Mouse (Mus musculus) cerebellum, postnatal 14 days (tissue): ENCODE data around the gene Nkapd1.
A peak's percentile ranks its signal among the peaks of the same experiment; 100 is the strongest.
"Not testable (repeated sequence)": the region's sequence is repeated elsewhere in the genome, so short reads cannot be mapped to it uniquely, and the experiment has no call there.

Experiments
- DNase-seq, 2 experiments: peaks; one replicate each; pipeline ENCODE4 v3.0.0; 2021; ENCODE audit warnings: mixed read lengths in 2 of 2

Nkapd1 gene

DNA sequence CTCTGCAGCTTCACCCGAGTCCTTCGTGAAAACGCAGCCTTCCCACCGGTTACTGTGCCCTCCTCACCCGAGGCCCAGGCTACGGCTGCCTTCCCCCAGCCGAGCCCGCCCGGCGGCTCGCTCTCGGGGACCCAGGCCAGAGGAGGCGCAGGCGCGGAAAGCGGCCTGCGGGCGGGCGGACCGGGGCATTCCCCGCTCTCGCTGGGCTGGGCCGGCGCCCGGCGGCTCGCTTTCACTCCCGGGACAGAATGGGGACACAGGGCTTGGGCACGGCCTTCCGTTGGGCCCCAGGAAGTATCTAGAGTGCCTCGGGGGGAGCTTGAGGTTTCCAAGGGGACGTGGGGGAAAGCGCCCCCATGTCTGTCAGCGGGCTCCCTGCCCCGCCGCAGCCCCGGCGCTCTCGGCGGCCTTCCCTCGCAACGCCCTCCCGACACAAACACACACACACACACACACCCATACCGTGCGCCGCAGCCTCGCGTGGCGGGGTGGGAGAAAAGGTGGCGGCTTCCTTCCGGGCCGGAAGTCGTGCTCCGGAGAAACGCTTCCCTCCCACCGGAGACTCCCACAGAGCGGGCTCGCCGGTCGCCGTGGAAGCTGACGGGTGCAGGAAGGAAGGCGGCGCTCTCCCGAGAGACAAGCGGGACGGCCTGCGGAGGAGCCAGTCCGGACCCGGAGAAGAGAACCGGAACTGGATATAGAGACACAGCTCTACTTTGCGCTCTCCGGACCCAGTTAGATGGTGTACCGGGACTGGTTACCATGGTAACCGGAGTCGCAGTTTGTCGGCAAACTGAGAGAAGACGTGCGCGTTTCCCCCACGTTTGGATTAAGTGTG, at the start of gene Nkapd1, which contains the start of gene Pih1d2:
Nkapd1 (minus strand) TSS at position 699 of the 838 bp plus-strand sequence.
Pih1d2 (plus strand) TSS at position 556 of the 838 bp plus-strand sequence.
- peak; percentile 93 to 96 for DNase-seq

DNA sequence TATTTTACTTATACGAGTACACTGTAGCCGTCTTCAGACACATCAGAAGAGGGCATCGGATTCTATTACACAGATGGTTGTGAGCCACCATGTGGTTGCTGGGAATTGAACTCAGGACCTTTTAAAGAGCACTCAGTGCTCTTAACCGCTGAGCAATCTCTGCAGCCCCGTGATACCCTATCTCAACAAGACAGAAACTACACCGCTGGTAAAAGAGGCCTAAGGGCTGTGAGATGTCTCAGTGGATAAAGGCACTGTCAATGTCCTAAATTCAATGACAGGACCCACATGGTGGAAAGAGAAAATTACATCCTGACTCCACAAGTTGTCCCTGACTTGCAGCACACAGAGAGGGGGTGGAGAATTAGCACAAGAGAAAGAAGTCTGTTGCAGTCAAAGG, 49.2 kb upstream of the Nkapd1 start:
- no peak for DNase-seq

DNA sequence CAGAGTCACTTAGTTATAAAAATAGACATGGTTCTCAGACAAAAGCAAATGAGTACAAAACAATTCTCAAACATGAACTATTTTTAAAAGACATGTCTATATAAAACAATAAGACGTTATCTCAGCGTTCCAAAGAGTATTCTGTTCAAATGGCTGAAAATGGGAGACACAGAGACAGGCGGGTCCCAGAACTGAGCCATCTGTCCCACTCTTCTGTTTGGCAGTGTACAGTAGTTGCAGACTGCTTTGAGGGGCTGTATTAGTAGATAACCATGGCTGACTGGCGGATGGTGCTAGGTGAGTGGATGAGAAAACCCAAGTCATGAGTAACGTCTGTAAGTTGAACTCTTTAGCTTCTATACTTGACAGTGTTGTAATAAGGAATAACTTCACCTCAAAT, 47.6 kb upstream of the Nkapd1 start:
- no peak for DNase-seq

DNA sequence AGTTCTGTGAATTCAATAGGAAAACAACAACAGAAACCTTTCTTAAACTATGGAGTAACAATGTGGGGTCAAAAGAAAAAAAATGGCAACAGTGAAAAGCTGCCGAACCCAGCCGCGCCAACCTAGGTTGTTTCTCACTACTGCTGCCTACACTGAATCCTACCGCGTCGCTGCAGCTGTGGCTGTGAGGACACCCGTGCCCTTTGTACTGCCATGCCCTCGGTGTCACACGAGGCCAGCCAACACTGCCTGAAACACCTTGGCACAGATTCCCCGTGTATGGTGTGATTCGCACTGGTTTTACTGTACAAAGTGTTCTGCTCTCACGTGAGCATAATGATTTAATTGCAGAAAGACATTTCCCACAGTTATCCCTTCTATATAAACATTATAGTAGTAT, 43.2 kb upstream of the Nkapd1 start:
- DNase-seq, result peak; percentile 28 to 38

DNA sequence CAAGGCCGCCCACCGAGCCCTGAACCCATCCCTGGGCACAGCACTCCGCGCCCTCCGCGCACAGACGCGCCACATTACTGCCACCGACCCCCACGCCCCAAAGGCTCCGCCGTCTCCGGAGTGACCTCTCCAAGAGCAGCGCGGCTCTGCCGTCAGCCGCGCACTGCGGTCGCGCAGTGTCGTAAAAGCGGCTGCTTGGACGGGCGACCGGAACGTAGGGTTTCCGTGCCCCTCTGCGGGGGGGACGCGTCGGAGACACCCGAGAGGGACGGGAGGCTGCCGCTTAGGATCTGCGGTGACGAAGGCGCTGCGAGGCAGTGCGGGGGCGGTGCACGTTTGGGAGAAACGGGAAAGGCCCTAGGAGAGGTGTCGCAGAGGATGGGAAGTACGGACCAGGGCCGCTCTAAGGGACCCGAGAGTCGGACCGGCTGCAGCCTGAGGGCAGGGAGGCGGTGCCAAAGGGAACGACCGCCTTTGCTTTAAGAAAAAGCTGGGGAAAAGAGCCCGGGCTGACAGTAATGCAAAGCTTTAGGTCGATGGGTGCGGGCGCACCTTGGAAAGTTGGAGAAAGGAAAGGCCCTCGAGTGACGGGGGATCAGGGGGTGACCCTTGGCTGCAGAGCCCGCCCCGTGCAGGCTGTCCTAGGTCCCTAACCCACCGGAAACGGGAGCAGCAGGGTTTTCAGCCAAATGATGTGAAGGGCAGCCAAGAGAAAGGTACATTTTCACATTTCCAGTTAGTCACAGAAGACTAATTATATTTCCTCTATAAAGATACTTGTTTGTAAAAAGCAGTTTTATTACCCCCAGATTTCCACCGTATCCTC, 42.3 kb upstream of the Nkapd1 start, which contains the start of gene Dlat:
Dlat (minus strand) TSS at position 389 of the 826 bp plus-strand sequence.
- DNase-seq, result peak; percentile 92 to 93

DNA sequence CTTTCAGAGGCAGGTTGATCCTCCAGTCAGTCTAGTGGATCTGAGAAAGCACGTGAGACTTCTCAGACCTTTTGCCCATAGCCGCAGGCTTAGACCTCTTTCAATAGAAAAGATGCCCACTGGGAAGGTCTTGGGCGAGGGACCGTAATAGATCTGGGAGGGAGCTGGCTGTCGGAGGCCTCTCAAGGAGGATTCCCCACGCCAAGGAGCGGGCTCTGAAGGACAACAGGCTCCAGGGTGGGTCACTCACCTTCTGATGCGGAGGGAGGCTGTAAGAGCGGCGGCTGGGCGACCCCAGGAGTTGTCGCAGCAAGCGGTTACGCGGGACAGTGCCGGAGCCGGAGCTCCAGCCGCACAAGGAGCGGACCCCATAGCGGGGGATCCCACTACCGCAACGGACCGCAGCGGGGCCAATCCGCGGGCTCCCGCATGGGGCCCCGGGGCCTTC, 41.7 kb upstream of the Nkapd1 start:
- no peak for DNase-seq

DNA sequence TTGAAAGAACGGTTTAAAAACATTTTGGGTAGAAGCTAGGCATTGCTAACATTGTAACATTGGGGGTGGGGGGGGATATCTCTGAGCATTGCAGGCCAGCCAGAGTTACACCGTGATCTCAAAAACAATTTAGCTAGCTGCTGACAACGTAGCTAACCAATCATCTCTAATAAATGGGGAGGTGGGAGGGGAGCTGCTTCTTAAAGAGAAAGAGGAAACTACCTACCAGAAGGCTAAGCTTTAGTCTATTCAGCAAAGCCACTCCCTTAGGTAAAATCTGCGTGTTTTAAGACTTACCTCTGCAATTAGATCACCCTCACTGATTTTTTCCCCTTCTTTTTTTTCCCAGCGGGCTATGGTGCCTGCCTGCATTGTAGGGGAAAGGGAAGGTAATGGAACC, 41.1 kb upstream of the Nkapd1 start:
- DNase-seq, result no peak

DNA sequence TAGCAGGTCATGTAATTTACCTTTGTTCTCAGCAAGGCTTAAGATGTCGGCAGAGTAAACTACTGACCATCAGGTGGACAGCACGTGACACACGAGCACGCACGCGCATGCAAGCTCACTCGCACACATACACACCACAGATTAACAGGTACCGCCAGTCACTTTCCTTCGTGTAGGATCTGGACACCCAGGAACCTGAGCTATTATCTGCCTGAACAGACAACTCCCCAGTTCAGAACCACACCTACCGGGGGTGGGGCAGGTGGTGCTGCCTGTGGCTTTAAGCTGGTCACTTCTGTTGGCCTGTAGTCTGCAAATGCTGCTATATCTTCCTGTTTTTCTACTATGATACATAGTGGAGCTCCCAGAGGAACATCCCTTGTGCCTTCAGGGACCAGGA, 33.2 kb upstream of the Nkapd1 start:
- no peak for DNase-seq

DNA sequence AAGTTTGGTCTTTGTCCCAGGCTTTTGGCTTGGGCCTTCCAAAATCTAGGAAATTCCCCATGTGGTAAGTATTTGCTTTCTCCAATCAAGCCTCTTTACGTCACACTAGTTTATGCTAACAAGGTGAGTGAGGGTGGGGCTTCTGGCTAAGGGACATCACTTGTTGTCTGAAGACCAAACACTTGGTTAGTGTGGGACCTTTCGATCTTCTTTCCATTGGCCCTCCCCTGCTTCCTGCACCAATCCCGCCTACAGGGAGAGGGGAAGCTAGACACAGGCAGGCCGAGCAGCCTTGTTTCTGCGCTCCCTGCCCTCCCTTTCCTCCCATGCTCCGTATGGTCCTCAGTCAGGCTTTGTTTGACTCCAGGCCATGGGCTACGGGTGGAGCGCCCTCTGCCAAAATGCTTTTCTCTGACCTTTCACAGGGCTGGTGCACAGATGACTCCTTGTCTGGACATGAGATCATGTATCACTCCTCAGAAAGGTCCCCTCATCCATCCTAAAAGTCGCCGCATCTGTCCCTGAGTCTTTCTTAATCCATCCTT, 29.6 kb upstream of the Nkapd1 start:
- DNase-seq, result no peak

DNA sequence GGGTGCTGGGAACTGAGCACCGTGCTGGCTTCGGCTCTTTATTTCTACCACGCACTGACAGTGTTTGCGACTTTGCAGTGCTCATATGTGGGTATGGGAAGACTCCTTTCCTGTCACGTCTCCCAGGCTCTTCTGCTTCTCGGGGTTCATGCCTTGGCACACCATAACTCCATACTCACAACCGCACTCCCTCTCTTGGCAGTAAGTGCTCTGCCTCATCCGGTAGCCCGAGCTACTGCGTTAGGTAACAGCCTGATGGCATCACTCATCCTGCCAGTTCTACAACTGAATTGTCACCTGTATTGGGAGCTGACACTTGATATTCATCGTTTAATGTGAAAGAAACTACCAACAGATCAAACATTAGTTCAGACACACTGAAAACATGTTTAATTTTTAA, 17.0 kb upstream of the Nkapd1 start:
- no peak for DNase-seq

DNA sequence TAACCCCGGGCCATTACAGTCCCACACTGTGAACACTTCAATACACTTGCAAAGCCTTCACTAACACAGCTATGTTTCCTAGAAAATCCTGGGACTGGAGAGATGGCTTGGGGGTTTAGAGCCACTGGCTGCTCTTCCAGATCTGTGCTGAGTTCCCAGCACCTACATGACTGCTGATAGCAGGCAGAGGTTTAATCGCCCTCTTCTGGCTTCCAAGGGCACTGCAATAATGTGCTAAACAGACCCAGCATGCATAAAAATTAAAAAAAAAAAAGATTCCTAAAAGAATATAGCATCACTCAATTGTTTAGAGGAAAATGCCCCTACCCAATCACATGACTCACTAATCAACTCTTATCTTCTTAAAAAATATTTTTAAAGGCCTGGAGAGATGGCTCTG, 15.8 kb upstream of the Nkapd1 start:
- DNase-seq, result no peak

DNA sequence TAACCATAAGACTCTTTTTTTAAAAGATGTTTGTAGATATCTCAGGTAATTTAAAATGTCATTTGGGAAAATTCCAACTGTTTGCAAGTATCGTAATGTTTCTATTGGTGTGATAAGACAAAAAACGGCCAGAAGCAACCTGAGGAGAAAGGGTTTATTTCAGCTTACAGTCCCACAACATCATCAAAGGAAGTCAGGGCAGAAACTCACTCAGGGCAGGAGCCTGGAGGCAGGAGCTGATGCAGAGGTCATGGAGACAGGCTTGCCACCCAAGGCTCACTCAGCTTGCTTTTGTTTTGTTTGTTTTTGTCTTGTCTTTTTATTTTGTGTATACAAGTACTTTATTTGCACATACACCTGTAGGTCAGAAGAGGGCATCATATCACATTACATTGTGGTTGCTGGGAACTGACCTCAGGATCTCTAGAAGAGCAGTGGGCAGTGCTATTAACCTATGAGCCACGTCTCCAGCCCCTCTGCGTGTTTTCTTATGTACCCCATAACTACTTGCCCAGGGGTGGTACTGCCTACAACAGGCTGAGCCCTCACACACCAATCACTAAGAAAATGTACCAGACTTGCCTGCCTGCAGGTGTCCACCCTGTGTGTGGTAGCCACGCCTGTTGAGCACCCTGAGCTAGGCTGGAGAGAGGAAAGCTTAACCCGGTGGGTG, 14.9 kb upstream of the Nkapd1 start:
- no peak for DNase-seq

DNA sequence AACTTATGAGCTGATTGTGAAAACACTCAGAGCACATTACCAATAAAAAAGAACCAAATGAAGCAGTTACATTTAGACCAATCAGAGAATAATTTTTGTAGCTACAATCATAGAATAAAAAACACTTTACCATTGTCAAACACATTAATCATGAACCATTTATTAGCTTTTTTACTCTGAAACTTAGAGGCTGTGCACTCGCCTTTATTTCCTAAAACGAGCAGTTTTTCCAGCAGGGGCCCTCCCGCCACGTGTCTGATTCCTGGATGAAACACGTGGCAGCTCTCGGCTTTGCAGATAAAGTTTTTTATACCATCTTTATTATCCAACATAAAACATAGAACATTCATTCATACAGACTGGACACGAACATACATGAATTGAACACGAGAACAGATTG, 13.6 kb upstream of the Nkapd1 start:
- DNase-seq, result not testable (repeated sequence)

DNA sequence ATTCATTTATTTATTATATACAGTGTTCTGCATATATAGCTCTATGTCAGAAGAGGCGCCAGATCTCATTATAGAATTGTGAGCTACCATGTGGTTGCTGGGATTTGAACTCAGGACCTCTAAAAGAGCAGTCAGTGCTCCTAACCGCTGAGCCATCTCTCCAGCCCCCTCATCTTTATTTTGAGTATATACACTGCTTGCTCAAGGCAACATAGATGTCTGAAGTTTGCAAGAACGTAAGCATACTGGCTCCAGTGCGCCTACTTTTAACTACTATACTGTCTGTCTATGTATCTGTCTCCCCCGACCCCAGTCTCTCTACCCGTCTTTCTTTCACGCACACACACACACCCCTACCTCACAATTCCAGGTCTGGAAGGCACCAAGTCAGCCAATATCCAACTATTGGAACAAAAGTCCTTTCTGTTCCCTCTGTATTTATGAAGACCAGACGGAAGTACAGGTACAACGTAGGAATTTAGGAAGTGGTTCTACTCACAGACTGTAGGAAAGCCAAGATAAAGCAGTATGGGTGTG, 598 bp upstream of the Nkapd1 start:
- no peak for DNase-seq

DNA sequence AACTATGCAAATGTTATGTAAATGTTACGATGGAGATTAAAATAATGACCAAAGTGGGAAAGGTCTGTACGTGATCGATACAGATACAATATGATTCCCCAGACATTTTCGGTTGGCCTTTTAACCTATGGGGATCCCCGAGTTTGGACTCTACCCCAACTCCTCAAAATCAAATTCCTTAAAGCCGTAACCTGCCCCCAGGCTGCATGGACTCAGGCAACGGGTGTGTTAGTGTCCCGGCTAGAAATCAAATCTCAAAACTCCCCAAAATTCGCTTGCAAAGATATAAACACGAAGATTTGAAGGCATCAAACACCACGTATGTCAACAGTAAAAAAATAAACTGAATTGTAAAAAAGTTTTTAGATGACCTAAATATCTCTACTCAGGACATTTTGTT, 1.1 kb downstream of the Nkapd1 start:
- no peak for DNase-seq

DNA sequence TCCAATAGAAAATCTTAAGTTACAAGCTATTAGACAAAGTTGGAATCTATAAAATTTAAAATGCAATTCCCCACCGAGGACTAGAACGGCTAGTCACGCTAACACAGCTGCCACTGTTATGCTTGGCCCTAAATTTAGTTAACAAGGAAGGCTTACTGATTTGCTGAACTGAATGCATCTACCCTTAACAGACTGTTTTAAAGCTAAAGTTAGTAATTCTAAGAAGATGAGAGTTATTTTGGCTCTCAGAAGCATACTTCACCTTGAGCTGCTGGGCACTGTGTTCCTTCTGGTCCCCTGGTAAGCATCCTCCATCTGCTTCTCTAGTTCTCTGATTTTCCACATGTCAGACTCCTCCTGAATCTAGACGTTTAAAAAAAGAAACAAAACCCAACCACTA, 5.1 kb downstream of the Nkapd1 start:
- no peak for DNase-seq

DNA sequence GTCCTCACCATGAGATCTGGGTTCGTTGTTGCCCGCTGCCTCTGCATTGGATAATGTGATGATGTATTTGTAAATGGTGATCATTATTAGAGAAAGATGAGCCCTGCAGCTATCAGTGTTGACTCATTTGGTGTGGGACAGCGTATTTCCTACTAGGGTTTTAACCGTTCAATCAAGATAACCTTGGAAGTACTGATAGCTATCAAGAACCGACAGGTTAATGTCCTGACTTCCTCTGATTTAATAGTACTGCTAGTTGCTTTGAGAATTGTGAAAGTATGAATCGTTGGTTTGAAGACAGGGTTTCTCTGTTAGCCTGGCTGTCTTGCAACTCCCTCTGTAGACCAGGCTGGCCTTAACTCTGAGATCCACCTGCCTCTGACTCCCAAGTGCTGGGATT, 12.9 kb downstream of the Nkapd1 start:
- no peak for DNase-seq

DNA sequence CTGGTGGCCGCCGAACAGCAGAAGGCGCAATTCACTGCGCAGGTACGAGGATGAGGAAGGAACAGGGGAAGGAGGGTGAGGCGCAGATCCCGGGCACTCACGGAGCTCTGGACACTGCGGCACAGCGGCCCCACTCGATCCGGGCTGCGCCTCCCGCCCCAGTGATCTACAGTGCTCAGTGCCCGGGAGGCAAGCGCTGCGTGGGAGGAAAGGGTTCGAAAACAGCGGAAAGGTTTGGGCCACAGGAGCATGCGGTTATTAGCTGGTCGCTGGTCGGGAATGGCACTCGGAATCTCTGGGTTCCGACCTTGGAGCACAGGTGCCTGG, 13.3 kb downstream of the Nkapd1 start:
- no peak for DNase-seq

DNA sequence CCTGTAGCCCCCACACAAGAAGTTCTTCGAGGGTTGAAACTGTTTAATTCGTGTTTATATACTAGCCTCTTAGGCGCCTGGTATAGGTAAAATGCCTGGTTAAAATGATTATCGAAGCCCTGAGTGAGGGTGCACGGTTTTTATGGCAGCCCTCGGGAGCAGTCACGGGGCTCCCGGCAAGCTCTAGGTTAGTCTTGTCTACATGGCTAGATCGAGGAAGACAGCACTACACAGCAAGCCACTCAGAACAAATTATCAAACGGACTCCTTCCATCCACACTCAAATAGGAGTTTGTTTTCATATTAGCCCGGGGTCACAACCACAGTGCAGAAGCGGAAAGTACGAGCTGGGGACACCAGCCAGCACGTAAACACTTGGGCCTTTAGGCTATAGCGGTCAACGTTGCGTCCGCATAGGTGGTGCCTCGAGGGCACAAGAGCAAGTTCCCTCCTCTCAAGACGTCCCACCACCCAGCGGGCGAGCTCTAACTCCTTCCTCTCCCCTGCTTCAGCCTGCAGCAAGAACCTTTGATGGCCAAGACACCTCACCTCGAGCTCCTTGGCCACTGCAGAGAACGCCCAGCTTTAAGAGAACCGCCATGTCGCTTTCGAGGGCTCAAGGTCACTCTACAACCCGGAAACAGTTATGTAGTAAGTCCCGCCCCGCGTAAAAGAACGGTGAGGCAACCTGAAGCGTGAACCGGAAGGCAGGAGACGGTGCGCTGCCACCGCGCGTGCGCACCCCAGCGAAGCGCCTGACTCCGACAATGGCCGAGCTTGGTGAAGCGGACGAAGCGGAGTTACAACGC, 13.9 kb downstream of the Nkapd1 start, which contains the start of the genes Sdhd and Timm8b:
Sdhd (minus strand) TSS at position 624 of the 809 bp plus-strand sequence.
Timm8b (plus strand) TSS at position 722 of the 809 bp plus-strand sequence.
- DNase-seq, result peak; percentile 95

DNA sequence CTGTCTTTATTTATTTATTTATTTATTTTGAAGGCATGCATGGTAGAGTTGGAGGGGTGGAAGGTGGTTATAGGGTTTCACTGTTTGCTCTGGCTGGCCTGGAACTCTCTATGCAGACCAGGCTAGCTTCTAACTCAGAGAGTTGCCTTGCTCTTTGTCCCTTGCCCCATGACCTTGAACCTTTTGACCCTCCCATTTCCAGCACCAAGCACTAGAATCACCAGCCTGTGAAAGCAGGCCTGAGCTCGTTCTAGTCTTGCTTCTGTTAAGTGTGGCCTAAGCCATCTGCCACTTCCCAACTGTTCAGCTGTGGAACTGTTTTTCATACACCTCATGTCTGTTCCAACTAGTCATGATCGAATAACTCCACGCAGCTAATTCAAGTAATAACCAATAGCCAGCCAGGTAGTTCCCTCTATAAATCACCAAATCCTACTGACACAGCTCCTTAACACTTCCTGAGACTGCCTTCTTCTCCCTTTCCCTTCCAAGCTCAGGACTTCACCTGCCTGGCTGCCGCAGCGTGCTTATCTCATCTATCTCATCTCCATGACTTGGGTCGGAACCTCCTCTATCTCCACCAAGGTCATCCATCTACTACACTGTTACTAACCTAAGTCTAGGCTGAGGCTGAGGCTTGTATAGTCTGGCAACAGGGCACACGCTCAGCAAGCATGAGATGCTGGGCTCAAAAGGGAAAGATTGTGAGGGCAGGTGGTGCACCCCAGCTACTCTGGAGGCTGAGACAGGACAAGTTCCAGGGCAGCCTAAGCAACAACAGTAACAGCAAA, 15.0 kb downstream of the Nkapd1 start:
- no peak for DNase-seq

DNA sequence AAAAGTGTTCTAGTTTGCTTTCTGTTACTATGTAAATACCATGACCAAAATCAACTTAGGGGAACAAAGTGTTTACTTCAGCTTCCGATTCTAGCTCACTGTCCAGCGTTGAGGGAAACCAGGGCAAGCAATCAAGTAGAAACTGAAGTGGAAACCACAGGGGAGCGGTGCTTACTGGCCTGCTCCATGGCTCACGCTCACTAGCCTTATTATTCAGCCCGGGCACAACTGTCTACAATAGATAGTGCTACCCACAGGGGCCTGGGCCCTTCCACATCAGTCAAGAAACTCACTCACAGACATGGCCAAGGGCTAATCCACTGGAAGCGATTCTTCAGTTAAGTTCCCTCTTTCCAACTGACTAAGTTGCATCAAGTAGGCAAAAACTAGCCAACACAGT, 15.7 kb downstream of the Nkapd1 start:
- DNase-seq, result no peak
